Mouse (Mus musculus) forebrain, embryonic 14.5 days (tissue): ENCODE measurements at regions not wholly inside any gene's neighbourhood (a gene's known extent, or its start where the extent isn't known, plus 50 kb on each side); places are given as distances from the start of the nearest gene placed in this dataset.
A peak's percentile ranks its signal among the peaks of the same experiment; 100 is the strongest.

Source experiments
- ATAC-seq: fragments of 200-750 bp; cut with Nextera tagmentation; 2 replicates; pipeline ENCODE4 v1.8.0; 2017; ENCODE audit warnings: mild to moderate bottlenecking, moderate library complexity
- DNase-seq: peaks from one replicate; pipeline ENCODE4 v3.0.0-alpha.2; 2015; ENCODE audit warnings: low spot score
- H3K27ac ChIP-seq: fragments of 300-500 bp; sonication (generic); 2 replicates; pipeline ENCODE4 v1.5.1; 2014; ENCODE audit warnings: low read depth, mild to moderate bottlenecking, control low read depth, low read length, moderate library complexity
- H3K27me3 ChIP-seq: fragments of 300-500 bp; sonication (generic); replicated peaks from 2 replicates; pipeline ENCODE4 v1.6.1; 2014; ENCODE audit warnings: low read length, control low read depth, mixed read lengths; ENCODE audit not compliant: control insufficient read depth, insufficient read depth
- H3K36me3 ChIP-seq: fragments of 300-500 bp; sonication (generic); 2 replicates; pipeline ENCODE4 v1.6.1; 2014; ENCODE audit warnings: low read length, control low read depth; ENCODE audit not compliant: control insufficient read depth, insufficient read depth
- H3K4me1 ChIP-seq: fragments of 300-500 bp; sonication (generic); 2 replicates; pipeline ENCODE4 v1.6.1; 2014; ENCODE audit warnings: antibody characterized with exemption, low read length, control low read depth; ENCODE audit not compliant: control insufficient read depth, insufficient read depth
- H3K4me2 ChIP-seq: fragments of 300-500 bp; sonication (generic); 2 replicates; pipeline ENCODE4 v1.6.1; 2014; ENCODE audit warnings: mild to moderate bottlenecking, control low read depth, low read length
- H3K4me3 ChIP-seq: fragments of 300-500 bp; sonication (generic); 2 replicates; pipeline ENCODE4 v1.5.1; 2014; ENCODE audit warnings: low read depth, low read length, control low read depth
- H3K9ac ChIP-seq: fragments of 300-500 bp; sonication (generic); 2 replicates; pipeline ENCODE4 v1.6.1; 2014; ENCODE audit warnings: mild to moderate bottlenecking, low read length, control low read depth, moderate library complexity
- H3K9me3 ChIP-seq: fragments of 300-500 bp; sonication (generic); replicated peaks from 2 replicates; pipeline ENCODE4 v1.6.1; 2016; ENCODE audit warnings: low read length, control low read depth, mixed read lengths; ENCODE audit not compliant: control insufficient read depth
- WGBS: fragments of 180-500 bp; shearing (Covaris S2); extraction: QIAGEN DNeasy Blood & Tissue Kit; methylation state at CpG from one replicate; pipeline ENCODE4 v1.1.7; 2014; 5-methylcytosine and 5-hydroxymethylcytosine counted together

- no peaks in the 10 kb centered on the region for H3K36me3 ChIP-seq
- no peak overlapping the region for H3K27ac ChIP-seq
- H3K9me3 ChIP-seq, result 0 out of 2 replicates have a peak, but pooled peaks cover 2% of the 10 kb centered on the region
- H3K4me3 ChIP-seq, result no peak overlapping the region
- ATAC-seq (no peak), DNase-seq (no peak)
- H3K9ac ChIP-seq, result no peak overlapping the region
- no peaks in the 10 kb centered on the region for H3K27me3 ChIP-seq
- no peak overlapping the region for H3K4me2 ChIP-seq
- WGBS, result 96% methylated on average over 5 of the region's 5 CpGs
- no peaks in the 10 kb centered on the region for H3K4me1 ChIP-seq
Observed at GRCm38 (mm10) chr13:97705926-97706325, 54.5 kb downstream of the Gm10260 start.

GRCm38 (mm10) chr13:97704541-97704940 lies 55.9 kb downstream of the Gm10260 start:
- ATAC-seq (no peak), DNase-seq (no peak)
- no peaks in the 10 kb centered on the region for H3K27me3 ChIP-seq
- no peak overlapping the region for H3K9ac ChIP-seq
- no peaks in the 10 kb centered on the region for H3K4me1 ChIP-seq
- 95% methylated on average over 4 of the region's 4 CpGs for WGBS
- H3K4me3 ChIP-seq, result no peak overlapping the region
- no peaks in the 10 kb centered on the region for H3K36me3 ChIP-seq
- no peak overlapping the region for H3K27ac ChIP-seq
- no peak overlapping the region for H3K4me2 ChIP-seq
- 0 out of 2 replicates have a peak, but pooled peaks cover 2% of the 10 kb centered on the region for H3K9me3 ChIP-seq

- Histone ChIP-seq H3K4me3 (no peak overlapping the region), H3K9me3 (no peaks in the 10 kb centered on the region), H3K36me3 (no peaks in the 10 kb centered on the region), H3K27ac (no peak overlapping the region), H3K9ac (no peak overlapping the region), H3K27me3 (no peaks in the 10 kb centered on the region), H3K4me1 (0 out of 2 replicates have a peak, but pooled peaks cover 2% of the 10 kb centered on the region), H3K4me2 (no peak overlapping the region)
- WGBS, result 80% methylated on average over 2 of the region's 2 CpGs
- ATAC-seq (no peak), DNase-seq (no peak)
Observed at GRCm38 (mm10) chr13:97698967-97699366, 61.5 kb downstream of the Gm10260 start.

GRCm38 (mm10) chr13:97698317-97698716 lies 62.1 kb downstream of the Gm10260 start:
- Histone ChIP-seq H3K36me3 (no peaks in the 10 kb centered on the region), H3K4me1 (0 out of 2 replicates have a peak, but pooled peaks cover 2% of the 10 kb centered on the region), H3K9ac (no peak overlapping the region), H3K27me3 (no peaks in the 10 kb centered on the region), H3K9me3 (no peaks in the 10 kb centered on the region), H3K27ac (no peak overlapping the region), H3K4me3 (no peak overlapping the region), H3K4me2 (no peak overlapping the region)
- ATAC-seq, result no peak
- WGBS, result 85% methylated on average over 1 of the region's 1 CpGs
- DNase-seq, result no peak

GRCm38 (mm10) chr13:97697262-97697661 lies 63.2 kb downstream of the Gm10260 start:
- no peaks in the 10 kb centered on the region for H3K27me3 ChIP-seq
- H3K4me2 ChIP-seq, result no peak overlapping the region
- H3K4me3 ChIP-seq, result no peak overlapping the region
- no peaks in the 10 kb centered on the region for H3K9me3 ChIP-seq
- 0 out of 2 replicates have a peak, but pooled peaks cover 2% of the 10 kb centered on the region for H3K4me1 ChIP-seq
- H3K27ac ChIP-seq, result no peak overlapping the region
- ATAC-seq (no peak), DNase-seq (no peak)
- WGBS, result 87% methylated on average over 10 of the region's 10 CpGs
- no peaks in the 10 kb centered on the region for H3K36me3 ChIP-seq
- no peak overlapping the region for H3K9ac ChIP-seq

- peak; percentile 15; the same call in 1 of the 2 replicates for ATAC-seq
- WGBS, result 42% methylated on average over 2 of the region's 2 CpGs
- peak; percentile 8 for DNase-seq
- H3K4me1 ChIP-seq, result 0 out of 2 replicates have a peak, but pooled peaks cover 2% of the 10 kb centered on the region
- H3K36me3 ChIP-seq, result no peaks in the 10 kb centered on the region
- no peak overlapping the region for H3K4me3 ChIP-seq
- H3K27ac ChIP-seq, result peak overlapping the region; percentile 45; the same call in 1 of the 2 replicates
- H3K4me2 ChIP-seq, result no peak overlapping the region
- H3K27me3 ChIP-seq, result no peaks in the 10 kb centered on the region
- no peak overlapping the region for H3K9ac ChIP-seq
- no peaks in the 10 kb centered on the region for H3K9me3 ChIP-seq
Observed at GRCm38 (mm10) chr13:97695022-97695421, 65.4 kb downstream of the Gm10260 start.

GRCm38 (mm10) chr13:97694356-97694990 lies 66.0 kb downstream of the Gm10260 start:
- 50% methylated on average over 9 of the region's 9 CpGs for WGBS
- Histone ChIP-seq H3K9me3 (no peaks in the 10 kb centered on the region), H3K36me3 (no peaks in the 10 kb centered on the region), H3K9ac (no peak overlapping the region), H3K4me2 (no peak overlapping the region), H3K27me3 (no peaks in the 10 kb centered on the region), H3K4me3 (no peak overlapping the region), H3K4me1 (0 out of 2 replicates have a peak, but pooled peaks cover 2% of the 10 kb centered on the region), H3K27ac (peak overlapping the region; percentile 45; the same call in 1 of the 2 replicates)
- peak; percentile 72 for DNase-seq
- peak; percentile 92 for ATAC-seq

GRCm38 (mm10) chr13:97688310-97688886 lies 72.0 kb downstream of the Gm10260 start:
- H3K36me3 ChIP-seq, result no peaks in the 10 kb centered on the region
- WGBS, result 86% methylated on average over 12 of the region's 12 CpGs
- H3K9ac ChIP-seq, result no peak overlapping the region
- no peak overlapping the region for H3K4me3 ChIP-seq
- H3K4me1 ChIP-seq, result no peaks in the 10 kb centered on the region
- no peaks in the 10 kb centered on the region for H3K9me3 ChIP-seq
- DNase-seq (no peak), ATAC-seq (no peak)
- no peaks in the 10 kb centered on the region for H3K27me3 ChIP-seq
- H3K4me2 ChIP-seq, result no peak overlapping the region
- H3K27ac ChIP-seq, result no peak overlapping the region

- no peaks in the 10 kb centered on the region for H3K9me3 ChIP-seq
- H3K4me1 ChIP-seq, result 0 out of 2 replicates have a peak, but pooled peaks cover 5% of the 10 kb centered on the region
- ATAC-seq, result no peak
- H3K9ac ChIP-seq, result no peak overlapping the region
- no peaks in the 10 kb centered on the region for H3K27me3 ChIP-seq
- H3K27ac ChIP-seq, result no peak overlapping the region
- 97% methylated on average over 6 of the region's 6 CpGs for WGBS
- no peak overlapping the region for H3K4me3 ChIP-seq
- no peaks in the 10 kb centered on the region for H3K36me3 ChIP-seq
- no peak overlapping the region for H3K4me2 ChIP-seq
- no peak for DNase-seq
Observed at GRCm38 (mm10) chr13:97683836-97684235, 76.6 kb downstream of the Gm10260 start.
